Mouse (Mus musculus): ENCODE measurements around the gene Pdzd2. TPM values are rescaled to one million over a fixed set of nuclear protein-coding genes. Genes with fewer than 3 reads are reported as not detected.

The Pdzd2 gene
- polyA plus RNA-seq, 1 experiment, result 1.1 TPM

GRCm38 (mm10) chr15:12680750-12681149 lies 59.0 kb downstream of the Pdzd2 start:
- peaks cover 22% of the 10 kb centered on the region for H3K36me3 ChIP-seq (replicated peaks; ENCODE audit: low read length)
- H3K9me3 ChIP-seq, result peaks cover 17% of the 10 kb centered on the region
- H3K4me3 ChIP-seq (replicated peaks), result no peak overlapping the region
- TF ChIP-seq GATA1 (IDR thresholded peaks at IDR 0.05; ENCODE audit: borderline replicate concordance, low read length), result no peak
- no peak for TF ChIP-seq FLI1 (IDR thresholded peaks at IDR 0.05; ENCODE audit: low read length)
- peaks cover 41% of the 10 kb centered on the region for H3K4me1 ChIP-seq
- H3K27me3 ChIP-seq (replicated peaks), result peaks cover 2% of the 10 kb centered on the region

DNA sequence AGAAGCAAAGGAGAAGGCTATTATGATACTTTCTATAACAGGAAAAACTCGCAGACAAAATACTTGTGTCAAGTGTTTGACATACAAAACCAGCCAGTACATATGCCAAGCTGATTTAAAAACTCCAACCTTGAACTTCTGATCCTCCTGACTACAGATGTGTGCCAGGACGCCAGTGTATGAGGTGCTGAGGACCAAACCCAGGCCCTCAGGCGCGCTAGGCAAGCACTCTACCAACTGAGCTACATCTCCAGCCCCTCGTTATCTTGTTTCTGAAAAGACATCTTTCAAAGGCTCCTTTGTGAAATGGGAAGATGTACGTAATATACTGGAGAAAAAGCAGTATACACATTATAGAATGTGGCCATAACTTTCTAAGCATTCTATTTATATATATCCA lies 59.7 kb downstream of the Pdzd2 start:
- peaks cover 47% of the 10 kb centered on the region for H3K4me1 ChIP-seq
- no peak overlapping the region for H3K4me3 ChIP-seq (replicated peaks)
- peaks cover 16% of the 10 kb centered on the region for H3K36me3 ChIP-seq (replicated peaks; ENCODE audit: low read length)
- TF ChIP-seq GATA1 (IDR thresholded peaks at IDR 0.05; ENCODE audit: borderline replicate concordance, low read length) (no peak), FLI1 (IDR thresholded peaks at IDR 0.05; ENCODE audit: low read length) (no peak)
- peaks cover 2% of the 10 kb centered on the region for H3K27me3 ChIP-seq (replicated peaks)
- peaks cover 13% of the 10 kb centered on the region for H3K9me3 ChIP-seq

- Histone ChIP-seq H3K4me3 (replicated peaks) (no peak overlapping the region), H3K36me3 (replicated peaks; ENCODE audit: low read length) (peaks cover 6% of the 10 kb centered on the region), H3K4me1 (peaks cover 53% of the 10 kb centered on the region), H3K9me3 (0 out of 2 replicates have a peak, but pooled peaks cover 3% of the 10 kb centered on the region), H3K27me3 (replicated peaks) (peaks cover 2% of the 10 kb centered on the region)
- no peak for TF ChIP-seq GATA1 (IDR thresholded peaks at IDR 0.05; ENCODE audit: borderline replicate concordance, low read length)
- no peak for TF ChIP-seq FLI1 (IDR thresholded peaks at IDR 0.05; ENCODE audit: low read length)
Measured at GRCm38 (mm10) chr15:12678540-12679112, 61.1 kb downstream of the Pdzd2 start.

DNA sequence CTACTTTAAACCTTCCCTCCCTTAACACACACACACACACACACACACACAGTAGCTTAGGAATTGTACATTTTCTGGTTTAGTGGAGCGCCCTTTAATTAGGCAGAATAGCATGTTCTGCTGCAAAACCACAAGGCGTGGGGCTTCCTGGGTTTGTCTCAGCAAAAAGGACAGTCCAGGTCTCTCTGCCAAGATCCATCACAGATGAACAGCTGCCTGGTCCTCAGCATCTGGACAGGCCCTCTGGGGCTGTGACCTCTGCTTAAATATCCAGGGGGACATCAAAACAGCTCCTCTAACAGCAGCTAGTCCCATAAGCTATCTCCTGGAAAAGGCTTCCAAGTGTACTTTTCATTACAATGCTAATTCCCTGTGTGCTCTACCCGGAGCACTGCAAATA lies 64.4 kb downstream of the Pdzd2 start:
- H3K4me1 ChIP-seq, result peaks cover 47% of the 10 kb centered on the region
- H3K36me3 ChIP-seq (replicated peaks; ENCODE audit: low read length), result peaks cover 16% of the 10 kb centered on the region
- H3K4me3 ChIP-seq (replicated peaks), result no peak overlapping the region
- H3K27me3 ChIP-seq (replicated peaks), result no peaks in the 10 kb centered on the region
- H3K9me3 ChIP-seq, result peaks cover 8% of the 10 kb centered on the region
- no peak for TF ChIP-seq GATA1 (IDR thresholded peaks at IDR 0.05; ENCODE audit: borderline replicate concordance, low read length)
- no peak for TF ChIP-seq FLI1 (IDR thresholded peaks at IDR 0.05; ENCODE audit: low read length)

DNA sequence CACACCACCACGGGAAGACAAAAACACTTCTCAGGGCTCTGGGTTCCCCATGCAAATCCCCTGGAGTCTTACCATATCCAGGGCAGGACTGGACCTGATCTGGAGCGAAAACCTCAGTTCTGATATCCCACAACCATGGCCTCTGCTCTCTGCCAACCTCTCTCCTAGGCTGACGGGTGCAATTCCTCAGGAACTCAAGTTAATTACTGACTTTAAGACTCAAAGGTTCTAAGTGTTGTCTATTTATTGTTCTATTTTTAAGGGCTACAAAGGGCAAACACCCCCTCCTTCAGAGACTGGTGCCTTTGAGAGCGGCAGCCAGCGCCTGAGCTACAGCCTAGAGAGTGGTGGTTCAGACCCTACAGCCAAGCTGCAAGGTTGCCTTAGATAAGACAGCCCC lies 65.7 kb downstream of the Pdzd2 start:
- Histone ChIP-seq H3K36me3 (replicated peaks; ENCODE audit: low read length) (peaks cover 16% of the 10 kb centered on the region), H3K9me3 (peaks cover 8% of the 10 kb centered on the region), H3K4me3 (replicated peaks) (no peak overlapping the region), H3K4me1 (peaks cover 52% of the 10 kb centered on the region), H3K27me3 (replicated peaks) (no peaks in the 10 kb centered on the region)
- no peak for TF ChIP-seq GATA1 (IDR thresholded peaks at IDR 0.05; ENCODE audit: borderline replicate concordance, low read length)
- TF ChIP-seq FLI1 (IDR thresholded peaks at IDR 0.05; ENCODE audit: low read length), result no peak

DNA sequence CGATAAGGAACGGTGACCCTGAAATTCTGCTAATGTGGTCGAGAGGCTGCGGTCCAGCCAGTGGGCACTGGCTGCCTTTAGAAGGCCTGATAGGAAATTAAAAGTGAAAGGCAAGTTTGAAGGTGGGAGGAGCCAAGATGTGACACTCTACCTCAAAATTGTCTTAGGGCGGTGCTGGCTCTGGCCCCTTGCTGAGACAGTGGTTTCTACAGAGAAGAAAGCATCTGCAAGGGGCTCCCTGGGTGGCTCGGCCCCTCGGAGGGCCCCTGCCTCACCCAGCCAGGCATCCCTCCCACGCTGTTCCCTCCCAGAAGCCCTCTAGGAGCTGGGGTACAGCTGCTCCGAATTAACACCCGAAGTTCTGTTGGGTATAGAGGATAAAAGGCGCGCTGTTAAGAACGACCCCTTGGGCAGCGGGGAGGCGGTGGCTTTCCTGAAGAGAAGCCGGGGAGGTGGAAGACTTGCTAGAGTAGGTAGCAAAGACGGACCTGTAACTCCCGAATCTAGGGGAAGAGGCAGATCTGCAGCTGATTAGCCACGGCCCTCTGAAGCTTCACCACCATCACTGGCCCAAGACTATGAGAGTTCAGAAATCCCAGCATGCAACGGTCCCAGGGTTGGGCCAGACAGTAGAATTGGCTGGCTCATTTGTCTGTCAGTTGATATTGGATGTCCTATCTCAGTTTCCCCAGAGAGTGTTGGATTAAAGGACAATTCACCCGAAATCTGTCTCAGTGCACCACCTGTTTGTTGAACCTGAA lies 71.8 kb downstream of the Pdzd2 start:
- Histone ChIP-seq H3K4me3 (replicated peaks) (peak overlapping the region; percentile 85), H3K9me3 (peaks cover 24% of the 10 kb centered on the region), H3K27me3 (replicated peaks) (no peaks in the 10 kb centered on the region), H3K36me3 (replicated peaks; ENCODE audit: low read length) (peaks cover 19% of the 10 kb centered on the region), H3K4me1 (peaks cover 57% of the 10 kb centered on the region)
- TF ChIP-seq FLI1 (IDR thresholded peaks at IDR 0.05; ENCODE audit: low read length) (no peak), GATA1 (IDR thresholded peaks at IDR 0.05; ENCODE audit: borderline replicate concordance, low read length) (no peak)

- Histone ChIP-seq H3K27me3 (replicated peaks) (no peaks in the 10 kb centered on the region), H3K4me3 (replicated peaks) (no peak overlapping the region), H3K36me3 (replicated peaks; ENCODE audit: low read length) (peaks cover 12% of the 10 kb centered on the region), H3K9me3 (peaks cover 15% of the 10 kb centered on the region), H3K4me1 (peaks cover 48% of the 10 kb centered on the region)
- TF ChIP-seq FLI1 (IDR thresholded peaks at IDR 0.05; ENCODE audit: low read length), result no peak
- no peak for TF ChIP-seq GATA1 (IDR thresholded peaks at IDR 0.05; ENCODE audit: borderline replicate concordance, low read length)
Measured at GRCm38 (mm10) chr15:12665946-12666345, 73.8 kb downstream of the Pdzd2 start.

DNA sequence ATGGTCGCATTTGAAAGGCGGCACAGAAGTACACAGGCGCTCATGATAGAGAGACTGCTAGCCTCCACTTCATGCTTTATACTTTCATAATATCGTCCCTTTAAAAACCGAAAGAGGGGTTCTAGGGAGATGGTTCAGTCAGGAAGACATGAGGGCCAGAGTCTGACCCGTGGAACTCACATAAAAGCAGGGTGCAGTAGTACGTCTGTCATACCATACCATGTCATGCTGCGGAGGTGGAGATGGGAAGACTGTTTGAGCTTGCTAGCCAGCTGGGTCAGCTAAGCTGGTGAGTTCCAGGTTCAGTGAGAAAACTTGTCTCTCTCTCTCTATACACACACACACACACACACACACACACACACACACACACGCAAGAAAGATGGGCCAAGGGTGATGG lies 76.4 kb downstream of the Pdzd2 start:
- Histone ChIP-seq H3K4me3 (replicated peaks) (no peak overlapping the region), H3K9me3 (peaks cover 15% of the 10 kb centered on the region), H3K4me1 (peaks cover 45% of the 10 kb centered on the region), H3K36me3 (replicated peaks; ENCODE audit: low read length) (peaks cover 12% of the 10 kb centered on the region), H3K27me3 (replicated peaks) (peaks cover 3% of the 10 kb centered on the region)
- TF ChIP-seq GATA1 (IDR thresholded peaks at IDR 0.05; ENCODE audit: borderline replicate concordance, low read length), result no peak
- TF ChIP-seq FLI1 (IDR thresholded peaks at IDR 0.05; ENCODE audit: low read length), result no peak

DNA sequence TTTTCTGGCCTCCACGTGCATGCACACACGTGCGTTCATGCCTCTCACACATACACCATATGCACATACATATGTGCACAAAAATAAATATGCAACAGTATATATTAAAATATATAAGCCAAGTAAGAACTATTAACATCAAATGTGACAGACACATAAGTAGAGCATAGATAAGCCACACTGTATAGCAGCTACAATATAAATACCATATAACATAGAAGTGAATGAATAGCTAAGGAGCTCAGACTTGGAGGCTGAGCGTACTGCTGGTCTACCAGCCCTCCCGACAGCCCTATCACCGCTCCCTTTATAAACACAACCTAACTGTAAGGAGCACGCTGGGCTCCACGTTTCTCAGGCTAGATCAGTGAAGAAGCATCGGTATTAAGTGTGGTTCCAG lies 79.4 kb downstream of the Pdzd2 start:
- no peak overlapping the region for H3K4me3 ChIP-seq (replicated peaks)

GRCm38 (mm10) chr15:12655959-12656662 lies 83.6 kb downstream of the Pdzd2 start:
- Histone ChIP-seq H3K4me1 (peaks cover 19% of the 10 kb centered on the region), H3K27me3 (replicated peaks) (peaks cover 10% of the 10 kb centered on the region), H3K36me3 (replicated peaks; ENCODE audit: low read length) (peaks cover 3% of the 10 kb centered on the region), H3K4me3 (replicated peaks) (no peak overlapping the region), H3K9me3 (peaks cover 10% of the 10 kb centered on the region)
- TF ChIP-seq GATA1 (IDR thresholded peaks at IDR 0.05; ENCODE audit: borderline replicate concordance, low read length) (no peak), FLI1 (IDR thresholded peaks at IDR 0.05; ENCODE audit: low read length) (no peak)

More for the DNA sequence above, 79.4 kb downstream of the Pdzd2 start:
- Histone ChIP-seq H3K36me3 (replicated peaks; ENCODE audit: low read length) (peaks cover 5% of the 10 kb centered on the region), H3K27me3 (replicated peaks) (peaks cover 10% of the 10 kb centered on the region), H3K9me3 (peaks cover 5% of the 10 kb centered on the region; the same call in 1 of the 2 replicates), H3K4me1 (peaks cover 20% of the 10 kb centered on the region)
- TF ChIP-seq FLI1 (IDR thresholded peaks at IDR 0.05; ENCODE audit: low read length) (no peak), GATA1 (IDR thresholded peaks at IDR 0.05; ENCODE audit: borderline replicate concordance, low read length) (no peak)

Measured in megakaryocyte, embryonic 14.5 days (primary cell).